Mouse (Mus musculus) olfactory bulb, adult 2 months (tissue): ENCODE results near the gene Banp. TPM values are rescaled to one million over a fixed set of nuclear protein-coding genes. Genes with fewer than 3 reads are reported as not detected.

Experiments
- H3K27ac ChIP-seq: fragments of 200-500 bp; 2 replicates; pipeline ENCODE4 v1.5.1; 2012; ENCODE audit warnings: low read depth, low read length; ENCODE audit not compliant: insufficient read depth
- H3K4me1 ChIP-seq: fragments of 200-500 bp; 2 replicates; pipeline ENCODE4 v1.6.1; 2012; ENCODE audit warnings: low read length; ENCODE audit not compliant: control insufficient read depth, insufficient read depth
- H3K4me3 ChIP-seq: fragments of 200-500 bp; 2 replicates; pipeline ENCODE4 v1.5.1; 2012; ENCODE audit warnings: mild to moderate bottlenecking, low read depth, low read length, moderate library complexity; ENCODE audit not compliant: insufficient read depth
- CTCF ChIP-seq: fragments of 200-500 bp; IDR thresholded peaks from 2 replicates; pipeline ENCODE4 v1.5.1; 2012; ENCODE audit warnings: low read depth, mild to moderate bottlenecking, low read length, moderate library complexity; ENCODE audit not compliant: insufficient read depth
- POLR2A ChIP-seq: fragments of 200-500 bp; IDR thresholded peaks from 2 replicates; pipeline ENCODE4 v1.6.1; 2012; ENCODE audit warnings: mild to moderate bottlenecking, low read depth, low read length, moderate library complexity; ENCODE audit not compliant: insufficient read depth
- WGBS: fragments of 180-500 bp; shearing (Covaris S2); methylation state at CpG from one replicate; pipeline ENCODE4 v1.1.7; 2018; 5-methylcytosine and 5-hydroxymethylcytosine counted together
- polyA plus RNA-seq: library from polyadenylated mRNA; stranded (reverse); fragments of >200 nt; gene quantifications from 2 replicates; pipeline ENCODE4 v1.2.4, GENCODE M21; 2012; ENCODE audit warnings: low replicate concordance; ENCODE audit not compliant: missing spikeins, insufficient read depth, insufficient read length

The Banp gene
- polyA plus RNA-seq, 1 experiment = not detected

GRCm38 (mm10) chr8:121934506-121934905, 15.0 kb upstream of the Banp start:
- no peak for TF ChIP-seq CTCF
- TF ChIP-seq POLR2A = no peak
- Histone ChIP-seq H3K4me3 (no peak overlapping the region), H3K27ac (no peak overlapping the region), H3K4me1 (peaks cover 9% of the 10 kb centered on the region; the same call in 1 of the 2 replicates)
- WGBS = 52% methylated on average over 4 of the region's 4 CpGs

- no peak overlapping the region for H3K4me3 ChIP-seq
- TF ChIP-seq POLR2A (no peak), CTCF (no peak)
- no peak overlapping the region for H3K27ac ChIP-seq
- peaks cover 9% of the 10 kb centered on the region; the same call in 1 of the 2 replicates for H3K4me1 ChIP-seq
These were observed 14.6 kb upstream of the Banp start for GRCm38 (mm10) chr8:121934923-121935322.

DNA sequence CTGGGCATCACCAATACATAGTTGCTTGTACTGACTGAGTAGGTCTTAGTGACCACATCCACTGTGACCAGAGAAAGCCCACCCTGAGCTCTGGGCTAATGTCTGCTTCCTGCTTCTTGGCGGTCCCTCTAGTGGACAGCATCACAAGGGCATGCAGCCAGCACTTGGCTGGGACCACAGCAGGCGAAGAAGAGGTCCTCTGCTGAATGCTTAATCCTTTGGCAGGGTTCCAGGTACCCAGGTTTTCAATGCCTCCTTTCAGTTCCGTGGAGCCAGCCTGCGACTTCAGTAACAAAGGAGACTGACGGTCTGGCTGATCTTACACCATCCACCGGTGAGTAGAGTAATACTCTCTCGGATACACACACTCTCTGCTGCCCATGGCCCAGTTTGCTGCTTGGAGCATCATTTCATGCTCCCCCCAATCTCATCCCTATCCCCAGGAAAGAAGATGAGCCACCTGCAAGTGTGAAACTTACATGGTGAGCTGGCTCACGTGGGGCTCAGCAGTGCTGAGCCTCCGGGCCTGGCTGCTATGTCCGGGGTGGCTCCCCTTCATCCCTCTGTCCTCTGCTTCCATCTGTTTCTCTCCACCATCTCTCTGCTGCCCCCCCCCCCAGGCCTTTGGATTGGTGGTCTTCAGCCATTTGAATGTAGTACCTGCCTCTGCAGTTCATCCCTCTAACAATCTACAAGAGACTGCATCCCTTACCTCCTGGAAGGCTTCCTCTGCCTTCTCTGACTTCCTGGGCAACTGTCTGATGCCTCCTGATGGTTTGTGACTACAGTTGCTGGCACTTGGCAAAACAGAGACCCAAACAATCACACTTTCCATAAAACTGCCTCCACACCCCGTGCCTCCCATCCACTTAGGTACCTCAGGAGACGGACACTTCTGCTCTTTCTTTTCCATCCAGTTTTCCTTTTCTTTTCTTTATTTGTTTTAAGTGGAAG, 13.9 kb upstream of the Banp start:
- TF ChIP-seq CTCF (no peak), POLR2A (no peak)
- H3K27ac ChIP-seq = no peak overlapping the region
- peaks cover 9% of the 10 kb centered on the region; the same call in 1 of the 2 replicates for H3K4me1 ChIP-seq
- no peak overlapping the region for H3K4me3 ChIP-seq
- 48% methylated on average over 12 of the region's 12 CpGs for WGBS

DNA sequence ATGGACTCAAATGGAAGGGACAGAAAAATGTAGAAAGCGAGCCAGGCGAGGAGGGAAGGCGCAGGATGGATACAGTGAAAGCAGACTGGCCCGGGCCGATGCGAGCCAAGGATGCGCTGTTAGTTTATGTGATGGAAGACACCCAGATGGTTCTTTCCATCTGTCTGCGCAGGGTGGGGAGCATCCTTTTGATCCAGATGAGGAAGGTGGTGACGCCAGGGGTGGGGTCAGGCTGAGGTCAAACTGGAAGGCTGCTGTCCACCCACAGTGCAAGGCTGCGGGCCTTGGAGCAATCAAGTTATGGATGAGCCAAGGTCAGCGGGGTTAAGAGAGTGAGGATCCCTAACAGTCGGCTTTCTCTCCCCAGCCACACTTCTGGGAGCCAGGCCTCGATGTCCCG, 13.2 kb upstream of the Banp start:
- Histone ChIP-seq H3K4me3 (no peak overlapping the region), H3K27ac (no peak overlapping the region), H3K4me1 (peaks cover 9% of the 10 kb centered on the region; the same call in 1 of the 2 replicates)
- WGBS = 93% methylated on average over 14 of the region's 14 CpGs
- no peak for TF ChIP-seq POLR2A
- no peak for TF ChIP-seq CTCF

- Histone ChIP-seq H3K4me3 (no peak overlapping the region), H3K27ac (no peak overlapping the region), H3K4me1 (peaks cover 9% of the 10 kb centered on the region; the same call in 1 of the 2 replicates)
- WGBS = 80% methylated on average over 7 of the region's 7 CpGs
- TF ChIP-seq CTCF (no peak), POLR2A (no peak)
These were observed 10.8 kb upstream of the Banp start for GRCm38 (mm10) chr8:121938732-121939131.

DNA sequence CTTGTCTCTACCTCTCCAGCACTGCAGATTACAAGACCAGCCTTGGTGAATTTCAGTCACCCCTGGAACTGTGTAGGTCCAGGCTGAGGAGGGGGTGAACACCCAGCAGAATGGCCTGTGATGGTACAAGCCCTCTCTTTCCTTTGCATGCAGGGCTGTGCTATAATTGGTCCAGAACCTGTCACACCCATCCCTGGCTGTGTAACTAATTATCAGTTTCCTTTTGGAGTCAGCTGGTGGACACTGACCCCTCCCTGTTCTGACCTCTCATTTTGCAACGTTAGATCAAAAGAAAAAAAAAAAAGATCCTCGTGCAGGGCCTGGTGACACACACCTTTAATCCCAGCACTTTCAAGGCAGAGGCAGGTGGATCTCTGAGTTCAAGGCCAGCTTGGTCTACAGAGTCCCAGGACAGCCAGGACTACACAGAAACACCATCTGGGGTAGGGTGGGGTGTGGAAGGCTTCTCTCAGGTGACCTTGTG, 6.5 kb upstream of the Banp start:
- no peak overlapping the region for H3K4me3 ChIP-seq
- no peak for TF ChIP-seq POLR2A
- no peak for TF ChIP-seq CTCF
- peaks cover 12% of the 10 kb centered on the region for H3K4me1 ChIP-seq
- no peak overlapping the region for H3K27ac ChIP-seq
- 42% methylated on average over 2 of the region's 2 CpGs for WGBS

- WGBS = 79% methylated on average over 8 of the region's 8 CpGs
- TF ChIP-seq CTCF = no peak
- TF ChIP-seq POLR2A = no peak
These were observed 5.8 kb upstream of the Banp start for GRCm38 (mm10) chr8:121943716-121944115.

DNA sequence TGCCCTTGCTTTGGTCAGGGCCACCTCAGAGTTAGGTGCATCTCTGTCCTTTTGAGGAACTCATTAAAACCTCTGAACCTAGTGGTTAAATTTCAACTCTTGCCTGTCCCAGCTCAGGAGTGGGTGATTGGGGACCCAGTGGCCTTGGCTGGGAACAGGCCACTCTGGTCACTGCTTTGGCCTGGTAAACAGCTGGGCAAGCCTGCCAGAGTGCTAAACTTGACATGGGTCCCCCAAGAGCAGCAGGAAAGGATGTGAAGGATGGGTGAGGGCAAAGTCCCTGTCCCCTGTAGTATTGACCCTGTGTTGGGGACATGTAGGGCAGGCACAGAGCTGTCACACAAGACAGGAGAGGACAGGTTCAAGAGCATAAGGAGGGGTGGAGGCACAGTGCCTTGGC, 4.7 kb upstream of the Banp start, which contains the start of gene Car5a:
TSS of gene Car5a (minus strand) at position 74 of the 400 bp plus-strand sequence.
- Histone ChIP-seq H3K4me3 (no peak within 1 kb of the TSS), H3K4me1 (peaks cover 21% of the 10 kb centered on the region), H3K27ac (no peak within 1 kb of the TSS)
- TF ChIP-seq CTCF = no peak
- TF ChIP-seq POLR2A = no peak

More at GRCm38 (mm10) chr8:121943716-121944115, 5.8 kb upstream of the Banp start:
- Histone ChIP-seq H3K4me3 (no peak overlapping the region), H3K4me1 (peaks cover 18% of the 10 kb centered on the region), H3K27ac (no peak overlapping the region)

DNA sequence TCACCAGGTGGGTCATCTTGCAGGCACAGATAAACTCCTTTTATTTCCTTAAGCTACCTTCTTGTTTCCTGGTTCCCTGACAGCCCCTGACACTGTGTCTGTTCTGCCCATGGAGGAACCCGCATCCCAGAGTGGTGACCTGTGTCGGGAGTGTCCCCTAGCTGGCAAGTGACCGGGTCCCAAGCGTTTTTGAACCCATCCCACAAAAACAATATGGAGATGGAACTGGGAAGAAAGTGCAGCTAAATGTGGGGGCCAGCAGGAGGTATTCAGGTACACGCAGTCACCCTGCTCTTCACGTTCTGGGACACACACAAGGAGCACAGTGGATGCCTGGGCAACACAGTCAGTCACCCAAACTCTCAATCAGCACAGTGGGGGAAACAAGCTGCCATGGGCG, 3.2 kb upstream of the Banp start:
- Histone ChIP-seq H3K4me1 (peaks cover 21% of the 10 kb centered on the region), H3K4me3 (no peak overlapping the region), H3K27ac (no peak overlapping the region)
- TF ChIP-seq POLR2A (no peak), CTCF (no peak)
- WGBS = 87% methylated on average over 7 of the region's 7 CpGs
